Mouse (Mus musculus): Measurements from ENCODE around the gene Ccnj.

Gene Ccnj

GRCm38 (mm10) chr19:40849391-40849790 lies 18.3 kb downstream of the Ccnj start:
- DNase-seq = no peak

GRCm38 (mm10) chr19:40859555-40859954 lies 28.5 kb downstream of the Ccnj start:
- DNase-seq = no peak

- no peak for DNase-seq
Observed at GRCm38 (mm10) chr19:40868284-40868683, 37.2 kb downstream of the Ccnj start.

DNA sequence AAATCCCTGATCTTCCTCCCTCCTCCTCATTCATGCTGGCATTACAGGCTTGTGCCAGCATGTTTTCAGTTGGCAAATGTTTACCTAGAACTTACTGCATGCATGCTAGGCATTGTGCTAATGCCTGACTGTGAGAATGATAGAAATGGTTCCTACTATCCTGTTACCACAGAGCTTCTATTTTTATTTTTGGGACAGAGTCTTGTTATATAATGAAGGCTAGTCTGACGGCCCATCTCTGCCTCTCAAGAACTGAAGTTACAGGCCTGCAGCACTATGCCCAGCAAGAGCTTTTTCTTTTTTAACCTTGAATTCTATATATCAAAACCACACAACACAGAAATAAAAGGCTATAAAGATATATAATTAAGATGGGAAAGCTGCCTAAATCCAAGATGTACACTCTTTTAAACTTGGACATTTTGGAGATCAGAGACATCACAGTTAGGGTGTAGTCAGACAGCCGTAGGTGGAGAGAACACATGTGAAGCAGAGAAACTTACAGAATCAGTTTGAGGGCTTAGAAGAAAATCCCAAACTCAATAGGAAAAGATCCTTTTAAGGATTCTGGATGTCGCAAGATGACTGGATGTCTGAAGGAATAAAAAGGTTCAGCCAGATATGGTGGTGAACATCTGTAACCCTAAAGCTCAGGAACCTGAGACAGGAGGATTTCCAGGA lies 38.5 kb downstream of the Ccnj start:
- no peak for DNase-seq

DNA sequence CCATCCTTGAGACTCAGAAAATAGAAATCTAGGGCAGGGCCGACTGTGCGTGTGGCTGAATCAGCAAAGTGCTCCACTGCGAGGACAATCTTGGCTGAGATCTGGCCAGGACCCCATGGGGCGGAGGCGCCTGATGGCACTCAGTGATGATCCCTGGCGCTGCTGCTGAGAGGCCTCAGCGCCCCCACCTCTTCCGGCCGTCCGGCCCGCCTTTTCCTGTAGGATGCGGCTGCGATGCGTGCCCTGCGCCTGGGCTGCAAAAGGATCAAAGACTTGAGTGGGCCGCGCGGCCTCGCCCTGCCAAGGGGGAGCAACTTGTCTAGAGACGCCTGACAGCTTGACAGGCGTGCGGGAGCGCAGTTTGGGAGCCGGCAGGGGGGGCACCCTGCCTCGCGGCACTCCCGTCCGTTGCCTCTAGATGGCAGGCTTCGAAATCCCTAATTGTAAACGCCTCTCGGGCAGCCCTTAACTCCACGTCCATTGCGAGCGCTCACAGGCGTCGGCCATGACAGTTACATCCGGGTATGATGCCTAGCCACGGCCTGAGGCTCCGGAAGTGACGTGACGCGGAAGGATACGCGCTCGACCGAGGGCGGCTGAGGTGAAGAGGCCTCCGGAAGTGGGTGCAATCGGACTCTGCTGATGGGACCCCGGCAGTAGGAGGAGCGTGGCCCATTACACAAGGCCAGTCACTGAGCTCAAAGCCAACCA lies 42.0 kb downstream of the Ccnj start:
- DNase-seq = peak; percentile 91

GRCm38 (mm10) chr19:40881700-40882099 lies 50.6 kb downstream of the Ccnj start:
- DNase-seq = no peak

GRCm38 (mm10) chr19:40888887-40889286 lies 57.8 kb downstream of the Ccnj start:
- no peak for DNase-seq

DNA sequence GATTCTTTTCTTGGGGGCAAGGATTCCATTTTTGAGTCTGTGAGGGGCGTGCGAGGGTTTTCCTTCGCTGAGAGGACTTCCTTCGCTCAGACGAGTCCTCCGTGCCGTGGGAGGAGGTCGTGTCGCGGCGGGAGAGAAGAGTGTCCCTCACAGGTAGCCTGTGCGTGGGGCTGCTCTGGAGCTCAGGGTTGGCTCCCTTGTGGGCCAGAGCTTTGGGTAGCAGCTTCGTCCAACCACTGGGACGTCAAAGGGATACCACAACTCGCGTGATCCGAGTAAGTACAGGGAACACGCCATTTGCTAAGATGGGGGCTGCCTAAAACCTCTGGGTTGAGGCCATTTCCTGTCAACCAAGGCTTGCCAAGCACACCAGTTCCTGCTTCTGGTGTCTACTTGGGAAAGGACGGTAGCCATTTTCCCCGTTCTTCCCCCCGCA lies 63.0 kb downstream of the Ccnj start:
- no peak for DNase-seq

DNA sequence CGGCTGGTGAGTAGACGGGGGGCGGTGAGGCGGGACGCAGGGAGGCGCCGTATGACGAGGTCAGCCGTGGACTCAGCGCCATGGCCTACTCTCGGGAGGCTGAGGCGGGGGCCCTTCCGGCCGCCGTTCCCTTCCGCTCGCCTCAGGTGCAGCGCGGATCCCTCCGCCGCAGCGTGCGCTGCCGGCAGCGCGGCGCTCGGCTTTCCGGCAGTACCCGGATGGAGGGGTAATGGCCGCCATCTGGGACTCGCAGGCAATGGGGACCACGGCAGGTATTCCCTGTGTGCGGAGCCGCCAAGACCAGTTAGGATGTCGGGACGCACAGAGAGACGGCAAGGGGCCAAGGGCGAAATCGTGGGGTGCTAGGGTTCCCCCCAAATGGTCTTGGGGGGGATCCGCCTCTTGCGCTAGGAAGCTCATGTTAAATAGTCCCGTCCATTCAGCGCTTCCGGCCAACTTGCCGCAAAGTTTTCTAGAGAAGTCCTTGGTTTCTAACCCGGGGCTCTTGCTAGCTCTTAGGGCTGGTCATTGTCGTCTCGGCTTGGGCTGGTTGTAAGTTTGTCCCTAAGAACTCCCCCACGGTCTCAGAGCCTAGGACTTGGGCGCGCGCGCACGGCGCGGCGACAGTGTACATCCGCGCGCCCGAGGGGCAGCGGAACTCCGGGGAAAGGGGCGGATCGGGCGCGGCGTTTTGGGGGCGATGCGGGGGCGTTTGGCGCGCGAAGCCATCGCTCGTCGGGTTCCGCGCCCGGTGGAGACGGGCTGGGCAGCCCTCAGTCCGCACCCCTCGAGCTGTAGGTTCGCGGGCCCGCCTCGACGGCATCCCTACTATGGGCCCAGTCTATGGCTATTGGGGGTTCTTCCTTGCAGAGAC lies 63.7 kb downstream of the Ccnj start, which contains the start of gene Zfp518a:
Zfp518a (plus strand) TSS at position 187 of the 874 bp plus-strand sequence.
- peak; percentile 89 for DNase-seq

DNA sequence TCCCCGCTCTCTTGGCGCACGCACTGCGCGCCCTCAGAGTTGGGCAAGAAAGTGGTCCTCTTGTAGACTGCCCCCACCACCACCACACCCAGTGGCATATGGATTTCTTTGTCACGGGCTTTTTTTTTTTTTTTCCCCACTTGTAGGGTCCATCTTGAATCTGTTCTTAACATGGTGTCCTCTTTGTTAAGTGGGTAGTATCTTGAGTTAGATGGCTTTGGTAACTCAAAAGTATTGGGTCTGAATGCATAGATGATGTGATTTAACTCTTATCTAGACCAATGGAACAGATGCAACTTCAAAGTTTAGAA lies 64.3 kb downstream of the Ccnj start:
- no peak for DNase-seq

Data from right cerebral cortex, postnatal 14 days (tissue).